Mouse (Mus musculus): Measurements from ENCODE around the gene Cd248. TPM values are rescaled to one million over a fixed set of nuclear protein-coding genes. Genes with fewer than 3 reads are reported as not detected.

The Cd248 gene
- polyA plus RNA-seq, 1 experiment = 0.90 TPM

GRCm38 (mm10) chr19:5083961-5084833 is 16.3 kb downstream of the Cd248 start:
- TF ChIP-seq GATA1 (IDR thresholded peaks at IDR 0.05; ENCODE audit: low read length) = no peak

GRCm38 (mm10) chr19:5084834-5085144 is 16.9 kb downstream of the Cd248 start:
- TF ChIP-seq GATA1 (IDR thresholded peaks at IDR 0.05; ENCODE audit: low read length) = no peak

DNA sequence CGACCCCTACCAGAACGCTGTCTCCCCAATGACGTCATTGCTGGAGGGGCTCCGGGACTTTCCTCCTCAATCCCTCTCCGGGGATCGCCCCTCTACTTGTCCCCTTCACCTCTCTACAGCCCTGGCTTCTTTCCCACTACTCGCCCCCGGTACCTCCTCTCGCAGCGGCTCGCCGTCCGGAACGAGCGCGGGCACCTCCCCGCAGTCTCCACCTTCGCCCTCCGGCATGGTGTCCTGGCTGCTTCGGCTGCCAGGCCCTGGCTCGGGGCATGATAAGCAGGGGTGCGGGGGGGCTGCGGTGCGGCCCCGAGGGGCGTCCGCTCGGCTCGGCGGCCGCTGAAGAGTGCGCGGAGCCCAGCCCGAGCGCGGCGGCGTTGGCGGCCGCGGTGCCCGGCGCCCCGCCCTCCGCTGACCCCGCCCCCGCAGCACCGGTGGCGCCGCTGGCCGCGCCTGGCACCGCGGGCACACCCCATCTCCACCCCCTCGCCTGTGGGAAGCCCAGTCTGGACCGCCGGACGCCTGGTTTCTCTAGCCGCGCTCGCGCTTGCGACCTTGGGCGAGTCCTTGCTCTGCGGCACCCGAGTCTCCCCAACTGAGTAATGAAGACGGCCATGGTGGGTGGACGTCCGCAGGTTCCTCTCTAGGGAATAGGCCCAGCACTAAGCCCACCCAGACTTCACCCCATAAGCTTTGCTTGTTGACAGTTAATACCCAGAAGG is 17.4 kb downstream of the Cd248 start, which contains the start of gene Tmem151a:
Gene Tmem151a (minus strand): TSS at position 387 of the 719 bp plus-strand sequence.
- TF ChIP-seq GATA1 (IDR thresholded peaks at IDR 0.05; ENCODE audit: low read length) = no peak

GRCm38 (mm10) chr19:5087884-5088728 is 20.2 kb downstream of the Cd248 start, which contains the start of gene Yif1a:
Gene Yif1a, plus strand, starts transcription at chr19:5088538.
- no peak for TF ChIP-seq GATA1 (IDR thresholded peaks at IDR 0.05; ENCODE audit: low read length)

DNA sequence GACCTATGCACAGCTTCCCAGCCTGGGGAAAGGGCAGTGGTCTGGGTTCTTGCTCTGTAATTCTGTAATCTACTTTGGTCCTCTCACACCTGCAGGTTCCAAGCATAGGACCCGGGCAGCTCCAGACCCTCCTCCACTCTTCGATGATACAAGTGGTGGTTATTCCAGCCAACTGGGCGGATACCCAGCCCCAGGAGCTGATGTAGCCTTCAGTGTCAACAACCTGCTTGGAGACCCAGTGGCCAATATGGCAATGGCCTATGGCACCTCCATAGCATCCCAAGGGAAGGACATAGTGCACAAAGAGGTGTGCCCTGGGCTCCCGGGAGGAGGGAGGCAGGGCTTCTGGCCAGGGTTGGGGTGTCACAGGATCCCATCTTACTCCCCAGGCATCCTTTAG is 21.4 kb downstream of the Cd248 start:
- TF ChIP-seq GATA1 (IDR thresholded peaks at IDR 0.05; ENCODE audit: low read length) = no peak

GRCm38 (mm10) chr19:5092083-5092482 is 24.2 kb downstream of the Cd248 start:
- TF ChIP-seq GATA1 (IDR thresholded peaks at IDR 0.05; ENCODE audit: low read length) = no peak

DNA sequence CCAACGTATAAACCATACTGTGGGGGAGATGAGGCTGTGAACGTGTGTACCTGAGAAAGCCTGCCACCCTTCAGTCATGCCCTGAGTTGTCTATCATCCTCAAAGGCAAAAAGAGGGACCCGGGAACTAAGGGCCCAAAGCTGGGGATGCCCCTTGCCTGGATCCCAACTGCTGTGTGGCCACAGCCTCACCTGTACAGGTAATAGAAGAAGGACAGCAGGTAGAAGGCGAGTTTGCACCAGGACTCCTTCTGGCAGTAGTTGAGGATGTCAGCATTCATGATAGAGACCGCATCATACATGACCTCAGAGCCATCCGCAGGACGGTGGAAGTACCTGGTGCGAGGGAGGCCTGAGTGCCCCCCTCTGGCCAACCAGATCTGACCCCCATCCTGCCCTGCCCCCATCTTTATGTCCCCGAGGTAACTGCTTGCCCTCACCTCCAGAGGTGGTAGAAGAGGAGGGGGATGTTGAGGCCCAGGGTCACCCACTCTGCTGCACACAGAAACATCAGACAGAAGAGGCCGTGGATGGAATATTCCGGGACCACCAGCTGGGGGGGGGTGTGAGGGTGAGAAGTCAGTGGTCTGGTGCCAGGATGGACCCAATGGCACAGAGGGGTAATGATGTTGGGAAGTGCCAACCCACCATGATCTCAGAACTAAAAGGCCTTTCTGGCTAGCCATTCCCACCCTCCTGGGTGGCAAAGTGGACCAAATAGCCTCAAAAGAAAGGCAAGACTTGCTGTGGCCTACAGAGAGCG is 25.8 kb downstream of the Cd248 start:
- TF ChIP-seq GATA1 (IDR thresholded peaks at IDR 0.05; ENCODE audit: low read length) = no peak

GRCm38 (mm10) chr19:5094243-5094632 is 26.4 kb downstream of the Cd248 start:
- no peak for TF ChIP-seq GATA1 (IDR thresholded peaks at IDR 0.05; ENCODE audit: low read length)

DNA sequence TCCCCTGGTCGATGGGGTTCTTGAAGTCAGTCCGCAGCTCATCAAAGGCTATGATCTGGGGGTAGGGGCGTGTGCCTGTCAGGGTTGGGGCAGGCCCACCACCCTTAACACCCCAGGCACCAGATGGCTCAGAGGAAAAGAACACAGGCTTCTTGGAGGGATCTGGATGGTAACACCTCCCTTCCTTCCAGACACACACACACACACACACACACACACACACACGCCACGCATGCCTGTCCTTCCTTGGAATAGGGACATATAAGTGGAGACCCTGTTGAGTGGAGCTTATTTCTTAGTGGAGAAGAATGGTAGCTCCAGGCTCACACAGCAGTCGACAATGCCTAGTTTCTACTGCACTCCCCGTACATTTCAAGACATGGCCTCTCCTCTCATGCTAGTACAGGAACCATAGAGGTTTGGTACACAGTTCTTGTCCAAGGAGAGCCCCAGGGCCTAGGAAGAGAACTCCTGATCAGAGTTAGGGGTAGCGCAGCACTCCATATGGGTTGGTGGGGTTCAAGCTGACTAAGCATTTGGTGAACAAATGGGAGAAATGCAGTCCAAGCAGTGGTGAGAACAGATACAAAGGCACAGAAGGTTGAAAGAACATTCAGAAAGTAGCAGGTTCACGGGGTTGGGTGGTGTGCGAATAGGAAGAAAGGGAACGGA is 27.0 kb downstream of the Cd248 start:
- no peak for TF ChIP-seq GATA1 (IDR thresholded peaks at IDR 0.05; ENCODE audit: low read length)

DNA sequence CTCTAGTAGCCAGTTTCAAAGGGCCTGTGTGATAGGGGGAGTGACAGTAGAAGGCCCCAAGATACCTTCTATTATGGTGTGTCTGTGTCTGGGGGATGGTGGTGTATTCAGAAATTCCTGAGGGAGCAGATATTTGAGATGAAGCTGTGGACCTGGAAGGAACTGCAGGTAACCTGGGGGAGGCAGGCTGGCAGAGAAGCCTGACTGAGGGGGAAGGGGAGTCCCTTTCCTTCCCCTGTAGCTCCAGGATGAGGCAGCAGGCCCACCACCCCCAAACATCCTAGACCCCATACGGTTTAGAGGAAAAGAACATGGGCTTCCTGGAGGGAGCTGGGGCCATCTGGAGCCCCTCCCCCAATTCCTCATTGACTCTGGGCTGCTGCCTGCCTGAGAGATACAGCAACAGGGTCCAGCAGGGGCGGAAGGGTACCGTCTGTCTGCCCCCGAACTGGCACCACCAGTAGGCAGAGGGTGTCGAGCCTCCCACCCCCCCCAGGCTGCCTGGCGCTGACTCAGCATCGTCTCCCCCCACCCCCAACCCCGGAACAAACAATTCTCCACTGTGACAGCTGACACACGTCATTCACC is 28.1 kb downstream of the Cd248 start:
- TF ChIP-seq GATA1 (IDR thresholded peaks at IDR 0.05; ENCODE audit: low read length) = no peak

DNA sequence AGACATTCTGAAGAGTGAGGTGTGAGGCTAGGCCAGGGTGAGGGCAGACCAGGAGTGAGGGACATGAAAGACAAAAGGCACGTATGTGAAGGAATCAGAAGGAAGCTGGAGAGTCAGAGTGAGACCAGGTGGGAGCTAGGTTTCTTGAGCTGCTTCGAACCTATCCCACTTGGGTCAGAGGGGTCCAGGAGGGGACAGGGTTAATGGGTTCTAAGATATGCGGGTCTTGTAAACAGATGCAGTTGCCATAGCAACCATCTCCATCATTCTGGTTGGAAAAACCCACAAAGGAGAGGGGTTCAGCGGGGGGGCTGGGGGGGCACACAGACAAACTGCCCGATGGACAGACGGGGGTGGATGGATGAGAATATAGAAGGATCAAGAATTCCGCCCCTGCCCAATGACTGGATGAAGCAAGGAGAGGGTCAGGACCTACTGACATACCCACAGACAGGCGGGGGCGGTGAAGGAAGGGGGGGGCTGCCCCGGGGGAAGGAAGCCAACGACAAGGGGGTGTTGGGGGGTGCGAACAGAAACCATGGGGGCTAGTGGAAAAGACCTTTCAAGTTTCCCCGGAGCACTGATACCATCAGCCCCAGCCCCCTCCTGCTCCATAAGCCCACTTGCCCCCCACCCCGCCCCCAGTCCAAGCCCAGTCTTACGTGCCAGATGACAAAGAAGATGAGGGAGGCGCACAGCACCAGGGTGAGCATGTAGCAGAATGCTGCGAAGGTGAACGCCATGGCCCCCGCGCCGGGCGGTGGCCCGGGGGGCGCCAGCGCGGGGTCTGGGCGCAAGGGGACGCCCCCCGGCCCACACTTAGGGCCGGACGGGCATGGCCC is 29.9 kb downstream of the Cd248 start:
- no peak for TF ChIP-seq GATA1 (IDR thresholded peaks at IDR 0.05; ENCODE audit: low read length)

DNA sequence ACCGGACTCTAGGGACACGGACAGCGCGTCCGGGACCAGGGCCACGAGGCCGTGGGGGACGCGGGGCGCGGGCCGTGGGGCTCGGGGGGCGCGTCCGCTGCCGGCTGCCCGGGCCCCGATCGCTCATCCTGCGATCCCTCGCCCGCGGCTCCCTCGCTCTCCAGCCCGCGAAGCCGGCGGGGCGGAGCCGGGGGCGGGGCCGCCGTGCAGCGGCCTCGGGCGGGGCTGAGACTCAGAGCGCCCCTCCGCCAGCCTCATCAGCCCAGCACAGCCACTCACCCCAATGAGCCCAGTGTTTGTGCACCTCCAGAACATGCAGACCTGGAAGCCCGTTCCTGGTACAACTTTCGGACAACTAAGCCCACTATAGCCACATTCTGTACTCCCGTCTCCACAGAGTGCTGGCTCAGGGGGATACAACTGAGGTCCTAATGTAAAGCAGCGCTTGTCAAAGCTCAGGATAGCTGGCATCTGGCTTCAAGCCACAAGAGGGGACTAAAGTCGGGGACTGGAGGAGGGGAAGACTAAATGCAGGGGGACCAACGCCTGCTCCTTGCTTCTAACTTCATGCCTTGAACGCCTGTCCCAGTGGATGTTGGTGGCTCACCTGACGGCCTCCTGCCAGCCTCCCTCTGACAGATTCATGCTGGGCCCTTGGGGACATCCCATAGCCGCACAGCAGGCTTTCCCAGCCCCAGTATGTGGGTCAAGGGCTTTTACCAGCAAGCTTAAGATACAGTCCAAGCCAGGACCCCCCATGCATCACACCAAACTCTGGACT is 30.7 kb downstream of the Cd248 start, which contains the start of gene Cnih2:
Gene Cnih2 (minus strand): TSS at position 159 of the 781 bp plus-strand sequence.
- TF ChIP-seq GATA1 (IDR thresholded peaks at IDR 0.05; ENCODE audit: low read length) = no peak
